Mouse (Mus musculus): ENCODE measurements at regions not wholly inside any gene's neighbourhood (a gene's known extent, or its start where the extent isn't known, plus 50 kb on each side); places are given as distances from the start of the nearest gene placed in this dataset.

GRCm38 (mm10) chr3:148429012-148429865, 561.1 kb downstream of the Adgrl2 start:
- no peak for DNase-seq

GRCm38 (mm10) chr3:148424089-148424488, 566.3 kb downstream of the Adgrl2 start:
- DNase-seq: no peak

GRCm38 (mm10) chr3:148423383-148423782, 567.0 kb downstream of the Adgrl2 start:
- no peak for DNase-seq

DNA sequence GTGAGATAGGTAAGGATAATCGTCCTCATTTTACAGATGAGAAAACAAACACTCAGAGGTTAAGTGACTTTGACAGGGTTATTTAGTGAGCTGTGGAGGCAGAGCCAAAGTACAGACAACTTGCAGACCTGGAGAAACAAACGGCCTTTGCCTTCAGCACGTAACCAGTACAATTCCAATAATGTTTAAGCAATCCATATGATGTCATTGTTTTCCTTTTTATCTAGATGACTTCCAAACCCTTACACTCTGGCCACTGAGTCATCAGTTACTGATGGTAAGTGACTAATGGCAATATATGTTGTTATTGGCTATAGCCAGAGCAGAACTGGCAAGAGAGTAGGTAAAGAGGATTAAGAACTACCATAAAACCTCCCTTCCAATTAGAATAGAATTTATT, 567.6 kb downstream of the Adgrl2 start:
- DNase-seq: no peak

GRCm38 (mm10) chr3:148422205-148422604, 568.1 kb downstream of the Adgrl2 start:
- no peak for DNase-seq

- no peak for DNase-seq
Measured at GRCm38 (mm10) chr3:148420303-148420702, 570.1 kb downstream of the Adgrl2 start.

- DNase-seq: no peak
Measured at GRCm38 (mm10) chr3:148419462-148420074, 570.8 kb downstream of the Adgrl2 start.

- no peak for DNase-seq
Measured at GRCm38 (mm10) chr3:148418067-148418466, 572.3 kb downstream of the Adgrl2 start.

- DNase-seq: no peak
Measured at GRCm38 (mm10) chr3:148415443-148415842, 574.9 kb downstream of the Adgrl2 start.

DNA sequence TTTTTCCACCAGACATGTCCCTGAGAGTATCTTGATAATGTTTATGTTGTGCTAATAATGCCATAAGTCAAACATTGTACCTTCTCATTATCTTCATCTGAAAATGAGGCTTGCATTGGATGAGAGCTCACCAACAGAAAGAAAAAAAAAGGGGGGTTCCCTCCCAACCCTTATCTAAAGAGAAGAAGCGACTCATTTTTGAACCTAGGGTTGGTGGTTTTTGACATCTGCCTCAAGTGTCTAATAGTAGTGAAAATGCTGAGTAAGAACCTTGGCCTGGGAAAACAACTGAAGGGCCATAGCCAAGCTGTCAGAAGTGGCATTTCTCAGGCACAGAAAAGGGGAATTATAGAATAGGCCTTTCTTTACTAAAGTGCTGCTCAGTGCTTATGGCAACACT, 577.3 kb downstream of the Adgrl2 start:
- DNase-seq: no peak

GRCm38 (mm10) chr3:148412191-148412590, 578.2 kb downstream of the Adgrl2 start:
- no peak for DNase-seq

DNA sequence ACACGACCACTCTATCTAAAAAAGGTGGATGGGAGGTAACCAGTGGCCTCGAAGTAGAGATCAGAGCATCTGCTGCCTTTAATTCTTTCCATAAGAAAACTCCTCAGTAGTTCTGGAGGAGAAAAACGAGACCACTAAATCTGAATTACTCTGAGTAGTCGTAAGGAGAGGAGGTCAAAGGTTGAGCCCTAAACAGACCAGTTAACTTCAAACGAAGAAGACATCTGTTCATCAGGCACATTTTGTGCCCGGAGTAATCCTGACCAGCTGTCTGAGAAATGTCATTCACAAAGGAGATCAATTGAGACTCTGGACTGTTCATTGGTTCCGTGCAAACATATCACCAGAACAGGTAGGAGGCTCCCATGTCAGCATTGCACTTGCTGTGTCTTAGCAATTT, 592.0 kb downstream of the Adgrl2 start:
- DNase-seq: no peak

DNA sequence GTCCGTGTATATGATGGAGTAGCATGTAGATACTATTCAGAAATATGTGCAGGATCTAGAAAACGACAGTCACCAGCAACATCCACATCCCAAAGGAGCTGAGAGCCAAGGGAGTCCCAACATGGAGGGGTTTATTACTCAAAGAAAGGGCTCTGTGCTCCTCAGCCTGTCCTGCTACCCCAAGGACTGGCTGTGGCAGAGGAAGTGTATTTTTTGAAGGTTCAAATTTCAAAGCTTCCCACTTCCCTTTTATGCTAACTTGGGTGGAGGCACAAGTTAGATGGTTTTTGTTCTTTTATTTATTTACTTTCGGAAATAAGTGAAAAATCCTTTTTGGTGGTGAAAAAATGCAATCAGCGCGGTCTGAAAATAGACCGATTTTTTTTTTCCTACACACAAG, 602.8 kb downstream of the Adgrl2 start:
- no peak for DNase-seq

DNA sequence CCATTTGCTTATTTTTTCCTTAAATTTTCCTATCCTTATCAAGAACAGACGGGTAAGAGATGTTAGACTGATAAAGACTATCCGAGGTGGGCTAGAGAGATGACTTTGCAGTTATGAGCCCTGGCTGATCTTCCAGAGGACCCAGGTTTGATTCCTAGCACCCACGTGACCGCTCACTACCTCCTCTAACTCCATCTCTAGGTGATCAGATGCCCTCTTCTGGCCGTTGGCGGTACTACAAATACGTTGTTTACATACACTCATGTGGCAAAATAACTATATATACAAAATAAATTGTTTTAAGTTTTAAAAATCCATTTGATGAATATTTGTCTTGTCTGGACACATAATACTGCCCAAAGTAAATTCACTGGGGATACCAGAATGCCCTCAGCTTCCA, 604.6 kb downstream of the Adgrl2 start:
- DNase-seq: no peak

DNA sequence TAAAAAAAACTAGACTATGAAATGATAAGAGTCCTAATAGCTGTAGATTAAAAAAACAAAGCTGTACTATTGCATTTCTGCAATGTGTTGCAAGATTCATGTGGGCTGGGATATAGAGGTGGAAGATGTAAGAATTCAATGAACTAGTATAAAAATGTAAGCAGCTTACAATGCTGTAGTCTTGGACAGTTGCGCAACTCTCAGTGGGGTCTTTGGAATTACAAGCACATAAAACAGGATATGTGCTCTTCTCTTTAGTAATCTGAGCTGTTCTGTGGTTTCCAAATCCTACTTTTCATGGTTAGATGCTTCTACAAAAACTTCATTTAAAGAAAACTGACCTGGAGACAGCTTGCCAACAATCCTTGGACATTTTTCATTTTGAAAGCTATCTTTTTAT, 609.3 kb downstream of the Adgrl2 start:
- DNase-seq: no peak

DNA sequence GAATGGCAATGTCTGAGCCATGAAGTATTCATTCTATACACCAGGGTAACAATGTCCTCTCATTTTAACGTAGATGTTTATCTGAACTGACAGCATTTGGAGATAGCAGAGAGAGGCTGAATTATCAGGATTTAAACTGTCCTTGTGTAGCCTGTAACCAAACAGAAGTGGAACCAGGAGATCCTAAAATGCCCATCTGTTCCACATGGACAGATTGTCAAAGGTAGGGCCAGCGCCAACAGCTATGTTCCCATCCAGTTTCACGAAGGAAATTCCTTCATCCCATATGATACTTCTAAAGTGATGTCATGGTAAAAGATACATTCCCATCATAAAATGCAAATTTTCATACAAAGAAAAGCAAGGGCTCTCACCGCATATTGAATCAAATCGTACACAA, 627.0 kb downstream of the Adgrl2 start:
- no peak for DNase-seq

GRCm38 (mm10) chr3:148362453-148362864, 627.9 kb downstream of the Adgrl2 start:
- no peak for DNase-seq

GRCm38 (mm10) chr3:148343633-148344361, 646.6 kb downstream of the Adgrl2 start:
- DNase-seq: peak; percentile 50 to 53

DNA sequence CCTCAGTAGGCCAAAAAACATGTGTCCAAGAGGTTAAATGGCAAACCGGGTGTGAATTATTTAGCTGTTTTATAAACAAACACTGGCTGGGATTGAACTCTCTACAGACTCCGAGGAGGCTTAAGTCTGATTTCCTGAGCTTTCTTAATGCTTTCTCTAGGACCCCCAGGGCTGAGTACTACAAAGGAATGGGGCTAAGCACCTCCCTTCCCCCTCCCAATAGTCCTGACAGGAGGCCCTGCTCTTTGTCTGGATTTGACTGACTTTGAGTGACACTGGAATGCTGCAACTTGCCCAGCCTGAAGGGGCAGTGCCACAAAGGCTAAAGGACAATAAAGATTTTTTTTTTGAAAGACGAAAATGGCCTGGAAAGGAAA, 647.1 kb downstream of the Adgrl2 start:
- no peak for DNase-seq

DNA sequence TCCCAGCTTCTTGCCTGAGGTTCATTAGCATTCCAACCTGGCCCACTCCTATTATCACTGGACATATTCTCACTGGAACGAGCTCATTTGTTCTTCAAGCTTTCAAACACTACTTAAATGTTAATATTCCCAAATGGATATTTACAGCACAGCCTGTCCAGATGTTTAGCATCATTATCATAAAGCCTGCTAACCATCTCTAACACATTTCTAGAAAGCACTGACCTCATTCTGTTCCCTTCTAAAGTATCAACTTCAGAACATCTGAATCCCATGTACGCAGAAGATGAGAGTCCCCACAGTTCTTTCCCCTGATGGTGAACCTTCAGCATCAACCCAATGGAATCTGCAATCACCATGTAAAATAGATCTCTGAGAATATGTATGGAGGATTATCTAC, 651.1 kb downstream of the Adgrl2 start:
- DNase-seq: no peak

- DNase-seq: no peak
Measured at GRCm38 (mm10) chr3:148336640-148337039, 653.7 kb downstream of the Adgrl2 start.

- DNase-seq: no peak
Measured at GRCm38 (mm10) chr3:148336091-148336511, 654.3 kb downstream of the Adgrl2 start.

DNA sequence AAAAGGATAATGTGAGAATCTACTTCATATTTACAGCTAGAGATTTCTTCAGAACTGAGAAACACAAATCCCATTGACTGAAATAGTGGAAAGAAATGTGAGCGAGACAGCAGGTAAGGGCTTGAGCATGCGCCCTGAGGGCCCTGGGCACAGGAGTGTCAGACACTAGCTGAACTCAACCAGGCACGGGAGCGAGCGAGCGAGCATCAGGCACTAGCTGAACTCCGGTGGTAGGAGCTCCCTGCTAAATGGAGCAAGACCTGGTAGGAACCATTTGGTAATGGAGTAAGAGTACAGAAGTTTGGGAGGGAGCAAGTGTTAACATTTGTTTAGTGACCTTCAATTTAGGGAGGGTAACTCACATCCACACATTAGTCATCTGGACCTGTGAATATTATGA, 654.7 kb downstream of the Adgrl2 start:
- no peak for DNase-seq

All from kidney, adult 8-10 months (tissue).